Mouse (Mus musculus): ENCODE measurements around the gene Podn. TPM values are rescaled to one million over a fixed set of nuclear protein-coding genes. Genes with fewer than 3 reads are reported as not detected.
"Not testable (repeated sequence)": the region's sequence is repeated elsewhere in the genome, so short reads cannot be mapped to it uniquely, and the experiment has no call there.

Gene Podn
- total and polyA plus RNA-seq, 3 experiments: 0.04 TPM; not detected in 2

- DNase-seq (ENCODE audit: low read depth, low spot score); H3K27ac ChIP-seq (ENCODE audit: control insufficient read depth, low read depth, low read length); H3K27me3 ChIP-seq (ENCODE audit: control insufficient read depth in 1 of 2, insufficient read depth in 2 of 2, low read length in 2 of 2); H3K9ac ChIP-seq (ENCODE audit: control insufficient read depth, low read depth, low read length, poor library complexity, severe bottlenecking); H3K9me3 ChIP-seq (replicated peaks; ENCODE audit: insufficient read depth, low read length); H3K4me3 ChIP-seq (ENCODE audit: control insufficient read depth in 1 of 2, insufficient read depth in 1 of 2, low read depth in 2 of 2, low read length in 2 of 2); H3K79me2 ChIP-seq (ENCODE audit: control insufficient read depth, insufficient read depth, low read length, poor library complexity): not testable (repeated sequence)
- Histone ChIP-seq H3K4me1 (ENCODE audit: control insufficient read depth in 1 of 2, insufficient read depth in 2 of 2, low read length in 2 of 2) (peaks cover 4 to 15% of the 10 kb centered on the region in 2 experiments; a peak in 3 of 4 replicates), H3K36me3 (ENCODE audit: control insufficient read depth in 1 of 2, insufficient read depth in 2 of 2, low read length in 2 of 2) (peaks cover 0 to 18% of the 10 kb centered on the region in 2 experiments; a peak in 2 of 4 replicates)
Measured at GRCm38 (mm10) chr4:108079191-108079590, 17.1 kb downstream of the Podn start.

- Histone ChIP-seq H3K79me2 (ENCODE audit: control insufficient read depth, insufficient read depth, low read length, poor library complexity) (no peaks in the 10 kb centered on the region), H3K27me3 (ENCODE audit: control insufficient read depth in 1 of 2, insufficient read depth in 2 of 2, low read length in 2 of 2) (no peaks in the 10 kb centered on the region), H3K4me3 (ENCODE audit: control insufficient read depth in 1 of 2, insufficient read depth in 1 of 2, low read depth in 2 of 2, low read length in 2 of 2) (no peak overlapping the region), H3K4me1 (ENCODE audit: control insufficient read depth in 1 of 2, insufficient read depth in 2 of 2, low read length in 2 of 2) (peaks cover 2 to 8% of the 10 kb centered on the region in 2 experiments; a peak in 3 of 4 replicates), H3K9me3 (replicated peaks; ENCODE audit: insufficient read depth, low read length) (no peaks in the 10 kb centered on the region), H3K36me3 (ENCODE audit: control insufficient read depth in 1 of 2, insufficient read depth in 2 of 2, low read length in 2 of 2) (peaks cover 0 to 12% of the 10 kb centered on the region in 2 experiments; a peak in 2 of 4 replicates), H3K9ac (ENCODE audit: control insufficient read depth, low read depth, low read length, poor library complexity, severe bottlenecking) (no peak overlapping the region), H3K27ac (ENCODE audit: control insufficient read depth, low read depth, low read length) (no peak overlapping the region)
- DNase-seq (ENCODE audit: low read depth, low spot score): no peak
- no peak for TF ChIP-seq BHLHE40 (IDR thresholded peaks at IDR 0.05; ENCODE audit: borderline replicate concordance, low read depth, low read length)
- TF ChIP-seq ZKSCAN1 (IDR thresholded peaks at IDR 0.05; ENCODE audit: low read depth, low read length): no peak
- no peak for TF ChIP-seq USF1 (IDR thresholded peaks at IDR 0.05; ENCODE audit: low read depth, low read length)
Measured at GRCm38 (mm10) chr4:108077224-108077955, 18.9 kb downstream of the Podn start.

GRCm38 (mm10) chr4:108074204-108074823 is 21.9 kb downstream of the Podn start:
- TF ChIP-seq USF1 (IDR thresholded peaks at IDR 0.05; ENCODE audit: low read depth, low read length) (no peak), ZNF384 (IDR thresholded peaks at IDR 0.05; ENCODE audit: low read depth, low read length) (no peak), ETS1 (IDR thresholded peaks at IDR 0.05; ENCODE audit: low read depth, low read length) (no peak), HCFC1 (IDR thresholded peaks at IDR 0.05; ENCODE audit: low read depth, low read length) (no peak), MXI1 (IDR thresholded peaks at IDR 0.05; ENCODE audit: low read depth, low read length) (no peak), TAL1 (IDR thresholded peaks at IDR 0.05; ENCODE audit: low read length) (no peak), GATA1 (IDR thresholded peaks at IDR 0.05; ENCODE audit: low read depth, low read length) (no peak), CHD2 (IDR thresholded peaks at IDR 0.05; ENCODE audit: low read length) (no peak), RCOR1 (IDR thresholded peaks at IDR 0.05; ENCODE audit: low read depth, low read length) (no peak), ZMIZ1 (IDR thresholded peaks at IDR 0.05; ENCODE audit: low read depth, low read length) (no peak), MAX (IDR thresholded peaks at IDR 0.05; ENCODE audit: low read length) (no peak), TBP (IDR thresholded peaks at IDR 0.05; ENCODE audit: low read depth, low read length) (no peak), GABPA (IDR thresholded peaks at IDR 0.05; ENCODE audit: low read depth, low read length) (no peak), UBTF (IDR thresholded peaks at IDR 0.05; ENCODE audit: borderline replicate concordance, insufficient read depth, low read depth, low read length) (no peak), TCF12 (IDR thresholded peaks at IDR 0.05; ENCODE audit: low read depth, low read length) (no peak), JUND (IDR thresholded peaks at IDR 0.05; ENCODE audit: low read depth, low read length) (no peak)
- H3K4me3 ChIP-seq (ENCODE audit: control insufficient read depth in 1 of 2, insufficient read depth in 1 of 2, low read depth in 2 of 2, low read length in 2 of 2): no peak overlapping the region
- H3K27me3 ChIP-seq (ENCODE audit: control insufficient read depth in 1 of 2, insufficient read depth in 2 of 2, low read length in 2 of 2): no peaks in the 10 kb centered on the region
- no peaks in the 10 kb centered on the region for H3K9me3 ChIP-seq (replicated peaks; ENCODE audit: insufficient read depth, low read length)
- DNase-seq (ENCODE audit: low read depth, low spot score): no peak
- peaks cover 4% of the 10 kb centered on the region; the same call in 1 of the 2 replicates for H3K79me2 ChIP-seq (ENCODE audit: control insufficient read depth, insufficient read depth, low read length, poor library complexity)
- H3K9ac ChIP-seq (ENCODE audit: control insufficient read depth, low read depth, low read length, poor library complexity, severe bottlenecking): no peak overlapping the region
- peaks cover 0 to 12% of the 10 kb centered on the region in 2 experiments; a peak in 2 of 4 replicates for H3K36me3 ChIP-seq (ENCODE audit: control insufficient read depth in 1 of 2, insufficient read depth in 2 of 2, low read length in 2 of 2)
- peaks cover 0 to 7% of the 10 kb centered on the region in 2 experiments; a peak in 3 of 4 replicates for H3K4me1 ChIP-seq (ENCODE audit: control insufficient read depth in 1 of 2, insufficient read depth in 2 of 2, low read length in 2 of 2)
- no peak overlapping the region for H3K27ac ChIP-seq (ENCODE audit: control insufficient read depth, low read depth, low read length)

Measured in MEL (cell line).